Mouse (Mus musculus): ENCODE results near the gene Smtnl2.

- TF ChIP-seq EP300 (IDR thresholded peaks at IDR 0.05; ENCODE audit: insufficient read depth, low read depth, low read length) = no peak
- no peak for TF ChIP-seq CTCF (IDR thresholded peaks at IDR 0.05)
Measured at GRCm38 (mm10) chr11:72407081-72407480, 4.4 kb downstream of the Smtnl2 start.

All from heart, adult 2 months (tissue).